Mouse (Mus musculus): ENCODE measurements around the gene Rap2b. TPM values are rescaled to one million over a fixed set of nuclear protein-coding genes. Genes with fewer than 3 reads are reported as not detected.

The Rap2b gene
- total and polyA plus RNA-seq, 2 experiments from 2014 or later: 7.6 to 16.8 TPM

DNA sequence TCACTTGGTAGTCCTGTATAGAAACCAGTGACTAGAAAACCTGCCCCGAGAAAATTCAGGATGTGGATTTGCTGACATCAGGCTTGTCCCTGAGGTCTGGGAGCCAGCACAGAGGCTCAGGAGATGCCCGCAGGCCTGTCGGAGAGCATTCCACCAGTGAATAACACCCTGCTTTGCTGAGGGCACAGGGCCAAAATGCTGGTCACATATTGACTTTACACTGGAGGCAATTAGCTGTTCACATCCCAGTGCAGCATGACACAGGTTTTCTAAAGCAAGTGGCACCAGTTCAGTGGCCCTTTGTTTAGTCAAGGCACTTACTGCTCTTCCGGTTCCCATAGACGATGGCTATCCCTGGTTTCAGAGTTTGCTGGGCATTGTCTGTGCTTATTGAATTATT is 21.1 kb upstream of the Rap2b start:
- DNase-seq (ENCODE audit: low spot score) (peak; percentile 57), ATAC-seq (ENCODE audit: low FRiP score) (no peak)
- 78% methylated on average over 5 of the region's 5 CpGs for WGBS

DNA sequence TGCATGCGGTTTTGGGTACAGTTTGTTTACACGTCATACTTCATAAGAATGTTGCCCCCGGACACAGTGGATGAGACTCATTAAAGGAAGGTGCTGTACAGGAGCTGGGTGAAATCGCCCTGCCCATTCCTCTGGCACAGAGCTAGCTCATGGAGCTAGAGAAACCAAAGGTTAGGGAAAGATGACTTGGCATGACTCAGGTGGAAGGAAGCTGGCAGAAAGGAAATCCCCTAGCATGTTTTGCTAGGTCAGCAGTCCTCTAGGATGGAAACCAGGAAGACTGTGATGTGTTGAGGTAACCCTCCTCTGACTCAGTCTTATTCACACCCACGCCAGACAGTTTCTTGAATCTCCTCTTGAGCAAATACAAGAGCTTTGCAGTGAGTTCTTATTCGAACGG is 17.4 kb upstream of the Rap2b start:
- no peaks in the 10 kb centered on the region for H3K4me1 ChIP-seq (ENCODE audit: insufficient read depth, low read length)
- DNase-seq (ENCODE audit: low spot score): no peak
- H3K36me3 ChIP-seq (ENCODE audit: insufficient read depth, low read length): no peaks in the 10 kb centered on the region
- H3K27me3 ChIP-seq (ENCODE audit: insufficient read depth, low read length): no peaks in the 10 kb centered on the region
- H3K4me3 ChIP-seq (ENCODE audit: low read depth, low read length): no peak overlapping the region
- no peak for ATAC-seq (ENCODE audit: low FRiP score)
- no peak overlapping the region for H3K27ac ChIP-seq (ENCODE audit: low read depth, low read length)
- H3K9me3 ChIP-seq (ENCODE audit: low read length): no peaks in the 10 kb centered on the region
- 82% methylated on average over 7 of the region's 7 CpGs for WGBS
- no peak overlapping the region for H3K9ac ChIP-seq (replicated peaks; ENCODE audit: low read length, poor library complexity, severe bottlenecking)
- no peak for TF ChIP-seq CTCF (IDR thresholded peaks at IDR 0.05)
- no peak overlapping the region for H3K4me2 ChIP-seq (ENCODE audit: low read depth, low read length, poor library complexity, severe bottlenecking)

More for the DNA sequence above, 21.1 kb upstream of the Rap2b start:
- no peak overlapping the region for H3K9ac ChIP-seq (replicated peaks; ENCODE audit: low read length, poor library complexity, severe bottlenecking)
- no peak overlapping the region for H3K27ac ChIP-seq (ENCODE audit: low read depth, low read length)
- no peaks in the 10 kb centered on the region for H3K36me3 ChIP-seq (ENCODE audit: insufficient read depth, low read length)
- H3K4me3 ChIP-seq (ENCODE audit: low read depth, low read length): no peak overlapping the region
- H3K27me3 ChIP-seq (ENCODE audit: insufficient read depth, low read length): no peaks in the 10 kb centered on the region
- TF ChIP-seq CTCF (IDR thresholded peaks at IDR 0.05): no peak
- no peaks in the 10 kb centered on the region for H3K9me3 ChIP-seq (ENCODE audit: low read length)
- no peak overlapping the region for H3K4me2 ChIP-seq (ENCODE audit: low read depth, low read length, poor library complexity, severe bottlenecking)
- no peaks in the 10 kb centered on the region for H3K4me1 ChIP-seq (ENCODE audit: insufficient read depth, low read length)

DNA sequence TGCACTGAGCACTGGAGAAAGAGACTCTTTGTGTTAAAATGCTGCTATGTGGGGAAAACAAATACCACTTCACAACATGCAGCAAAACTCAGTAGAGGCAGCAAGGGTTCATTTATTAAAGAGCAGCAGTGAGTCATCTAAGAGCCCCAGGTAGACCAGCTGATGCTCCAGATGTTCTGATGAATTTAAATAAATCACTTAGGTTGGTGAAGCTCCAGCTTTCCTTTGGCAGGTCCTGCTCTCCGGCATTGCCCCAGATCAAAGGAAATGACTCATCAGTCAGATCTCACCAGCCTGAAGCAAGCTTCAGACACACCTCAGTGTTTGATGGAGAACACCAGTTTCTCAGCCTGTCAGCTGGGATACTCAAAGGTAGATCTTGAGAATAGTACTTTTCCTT is 15.8 kb upstream of the Rap2b start:
- H3K4me3 ChIP-seq (ENCODE audit: low read depth, low read length): no peak overlapping the region
- no peaks in the 10 kb centered on the region for H3K27me3 ChIP-seq (ENCODE audit: insufficient read depth, low read length)
- no peaks in the 10 kb centered on the region for H3K4me1 ChIP-seq (ENCODE audit: insufficient read depth, low read length)
- no peaks in the 10 kb centered on the region for H3K36me3 ChIP-seq (ENCODE audit: insufficient read depth, low read length)
- H3K27ac ChIP-seq (ENCODE audit: low read depth, low read length): no peak overlapping the region
- no peak for ATAC-seq (ENCODE audit: low FRiP score)
- H3K9ac ChIP-seq (replicated peaks; ENCODE audit: low read length, poor library complexity, severe bottlenecking): no peak overlapping the region
- no peak for TF ChIP-seq CTCF (IDR thresholded peaks at IDR 0.05)
- 36% methylated on average over 1 of the region's 1 CpGs for WGBS
- no peaks in the 10 kb centered on the region for H3K9me3 ChIP-seq (ENCODE audit: low read length)
- H3K4me2 ChIP-seq (ENCODE audit: low read depth, low read length, poor library complexity, severe bottlenecking): no peak overlapping the region
- no peak for DNase-seq (ENCODE audit: low spot score)

DNA sequence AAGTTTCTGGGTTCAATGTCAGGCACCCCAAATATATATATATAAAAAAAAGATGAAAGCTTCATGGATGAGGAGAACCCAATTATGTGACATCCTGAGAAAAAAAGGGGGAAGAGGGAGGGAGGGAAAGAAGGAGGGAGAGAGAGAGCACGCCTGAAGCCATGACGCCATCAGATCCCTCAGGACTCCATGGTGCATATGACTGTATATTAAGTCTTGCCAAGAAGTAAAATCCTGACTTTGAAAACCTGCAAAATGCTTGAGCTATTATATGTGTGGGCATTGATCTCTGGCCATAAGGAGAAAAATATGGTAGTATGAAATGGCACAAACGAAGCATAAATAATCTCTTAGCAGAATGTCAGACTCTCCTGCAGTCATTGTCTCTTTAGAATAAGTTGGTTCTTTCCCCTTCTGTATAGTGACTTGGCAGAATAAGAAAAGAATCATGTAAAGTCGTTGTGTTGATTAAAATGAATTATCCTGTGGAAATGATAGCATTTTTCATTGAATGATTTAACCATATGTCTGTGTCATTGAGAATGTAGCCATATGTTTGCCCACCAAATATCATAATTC is 13.3 kb upstream of the Rap2b start:
- Histone ChIP-seq H3K4me1 (ENCODE audit: insufficient read depth, low read length) (no peaks in the 10 kb centered on the region), H3K36me3 (ENCODE audit: insufficient read depth, low read length) (no peaks in the 10 kb centered on the region), H3K4me3 (ENCODE audit: low read depth, low read length) (no peak overlapping the region), H3K9me3 (ENCODE audit: low read length) (no peaks in the 10 kb centered on the region), H3K9ac (replicated peaks; ENCODE audit: low read length, poor library complexity, severe bottlenecking) (no peak overlapping the region), H3K27me3 (ENCODE audit: insufficient read depth, low read length) (no peaks in the 10 kb centered on the region), H3K4me2 (ENCODE audit: low read depth, low read length, poor library complexity, severe bottlenecking) (no peak overlapping the region), H3K27ac (ENCODE audit: low read depth, low read length) (no peak overlapping the region)
- no peak for DNase-seq (ENCODE audit: low spot score)
- 82% methylated on average over 4 of the region's 4 CpGs for WGBS
- ATAC-seq (ENCODE audit: low FRiP score): no peak
- no peak for TF ChIP-seq CTCF (IDR thresholded peaks at IDR 0.05)

DNA sequence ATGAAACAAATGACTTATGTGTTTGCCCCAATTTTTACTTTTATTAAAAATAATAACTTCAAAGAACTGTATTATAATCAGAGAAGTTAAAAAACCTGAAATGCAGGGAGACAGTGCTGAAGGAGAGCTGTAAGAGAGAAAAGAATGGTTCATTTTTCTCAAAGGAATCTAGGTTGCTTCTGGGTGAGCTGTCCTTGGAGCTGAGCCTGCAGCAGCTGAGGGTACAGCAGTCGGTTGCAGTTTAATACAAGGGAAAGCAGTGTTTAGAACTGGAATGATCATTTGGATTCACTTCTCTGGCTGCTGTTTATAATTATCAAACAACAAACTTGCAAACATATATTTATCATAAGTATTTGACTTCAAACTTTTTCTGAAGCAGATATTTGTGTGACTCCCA is 12.0 kb upstream of the Rap2b start:
- DNase-seq (ENCODE audit: low spot score) (no peak), ATAC-seq (ENCODE audit: low FRiP score) (no peak)
- WGBS: 59% methylated on average over 1 of the region's 1 CpGs
- no peak overlapping the region for H3K27ac ChIP-seq (ENCODE audit: low read depth, low read length)
- H3K36me3 ChIP-seq (ENCODE audit: insufficient read depth, low read length): no peaks in the 10 kb centered on the region
- no peak for TF ChIP-seq CTCF (IDR thresholded peaks at IDR 0.05)
- H3K4me3 ChIP-seq (ENCODE audit: low read depth, low read length): no peak overlapping the region
- H3K27me3 ChIP-seq (ENCODE audit: insufficient read depth, low read length): no peaks in the 10 kb centered on the region
- no peak overlapping the region for H3K4me2 ChIP-seq (ENCODE audit: low read depth, low read length, poor library complexity, severe bottlenecking)
- no peaks in the 10 kb centered on the region for H3K4me1 ChIP-seq (ENCODE audit: insufficient read depth, low read length)
- no peak overlapping the region for H3K9ac ChIP-seq (replicated peaks; ENCODE audit: low read length, poor library complexity, severe bottlenecking)
- no peaks in the 10 kb centered on the region for H3K9me3 ChIP-seq (ENCODE audit: low read length)

DNA sequence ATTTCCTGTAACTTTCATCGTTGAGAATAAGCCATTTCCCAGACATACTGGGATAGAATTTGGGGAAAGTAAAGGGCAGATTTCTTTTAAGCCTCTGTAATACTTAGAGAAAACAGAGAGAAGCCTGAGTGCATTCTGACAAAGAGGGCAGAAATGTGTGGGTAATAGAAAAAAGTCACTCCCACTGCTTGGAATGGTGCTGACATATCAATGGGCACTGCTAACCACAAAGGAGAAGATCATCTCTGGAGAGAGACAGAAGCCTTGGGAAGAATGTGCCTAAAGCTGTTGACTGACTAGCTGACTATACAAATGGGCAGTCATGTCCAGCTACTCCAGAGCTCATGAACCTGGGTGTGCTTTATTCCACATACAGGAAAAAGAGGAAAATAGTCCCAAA is 6.0 kb upstream of the Rap2b start:
- Histone ChIP-seq H3K9me3 (ENCODE audit: low read length) (no peaks in the 10 kb centered on the region), H3K27me3 (ENCODE audit: insufficient read depth, low read length) (no peaks in the 10 kb centered on the region), H3K27ac (ENCODE audit: low read depth, low read length) (no peak overlapping the region), H3K9ac (replicated peaks; ENCODE audit: low read length, poor library complexity, severe bottlenecking) (no peak overlapping the region), H3K4me3 (ENCODE audit: low read depth, low read length) (no peak overlapping the region), H3K4me1 (ENCODE audit: insufficient read depth, low read length) (no peaks in the 10 kb centered on the region), H3K36me3 (ENCODE audit: insufficient read depth, low read length) (no peaks in the 10 kb centered on the region), H3K4me2 (ENCODE audit: low read depth, low read length, poor library complexity, severe bottlenecking) (no peak overlapping the region)
- no peak for TF ChIP-seq CTCF (IDR thresholded peaks at IDR 0.05)
- ATAC-seq (ENCODE audit: low FRiP score) (no peak), DNase-seq (ENCODE audit: low spot score) (no peak)
- WGBS: 51% methylated on average over 1 of the region's 1 CpGs

Data from midbrain, postnatal 0 days (tissue).